Mouse (Mus musculus) small intestine, adult 2 months (tissue): ENCODE data around the gene Olfr69.

Experiments
- CTCF ChIP-seq: fragments of 200-500 bp; IDR thresholded peaks from 2 replicates; pipeline ENCODE4 v1.5.1; 2012; ENCODE audit warnings: low read depth, mild to moderate bottlenecking, control low read depth, inconsistent platforms, low read length, moderate library complexity, mixed read lengths; ENCODE audit not compliant: insufficient replicate concordance, insufficient read length; ENCODE audit errors: extremely low read depth
- POLR2A ChIP-seq: fragments of 200-500 bp; IDR thresholded peaks from 2 replicates; pipeline ENCODE4 v1.6.1; 2012; ENCODE audit warnings: low read depth, mild to moderate bottlenecking, control low read depth, inconsistent platforms, low read length, moderate library complexity

DNA sequence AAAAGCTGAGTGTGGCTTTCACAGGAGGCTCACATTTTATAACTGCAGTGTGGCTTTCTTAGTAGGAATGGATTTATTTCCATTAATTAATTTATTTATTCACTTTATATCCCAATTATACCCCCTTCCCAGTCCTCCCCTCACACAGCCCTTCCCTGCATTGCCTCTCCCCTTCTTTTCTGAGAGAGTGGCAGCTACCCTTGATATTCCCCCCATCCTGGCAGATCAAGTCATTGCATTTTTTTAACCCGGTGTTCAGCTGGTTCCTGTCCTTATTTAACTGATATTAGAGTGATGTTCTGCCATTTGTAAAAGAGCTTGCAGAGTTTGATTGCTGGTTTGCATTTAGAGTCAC lies 38.4 kb upstream of the Olfr69 start:
- TF ChIP-seq CTCF (no peak), POLR2A (no peak)
